Mouse (Mus musculus) heart, adult 10 weeks (tissue): Measurements from ENCODE around the gene Zfp945. TPM values are rescaled to one million over a fixed set of nuclear protein-coding genes. Genes with fewer than 3 reads are reported as not detected.

Experiments
- polyA plus RNA-seq: library from polyadenylated mRNA; stranded (reverse); fragments of 350-450 nt; fragmentation: Illumina TruSeq; extraction: RNeasy Lipid Tissue Mini Kit (QIAGEN cat#74804); gene quantifications from one replicate; pipeline ENCODE4 v1.2.3, GENCODE M21; 2014; ENCODE audit warnings: low read depth, low replicate concordance

The Zfp945 gene
- polyA plus RNA-seq, result 9.6 TPM

GRCm38 (mm10) chr17:22866845-22867481 is at the start of gene Zfp945:
TSS of gene Zfp945 (minus strand) at chr17:22867134.

Other genes starting within 250 kb of the Zfp945 start
- not detected for gene Vmn2r113, start 75.8 kb upstream of the Zfp945 start, polyA plus RNA-seq
- gene Vmn2r-ps130, start 194.0 kb upstream of the Zfp945 start, polyA plus RNA-seq, result not detected